Mouse (Mus musculus) CD4-positive, CD25-positive, alpha-beta regulatory T cell, adult 2 months (primary cell): ENCODE data around the gene Fam110a.
"Not testable (repeated sequence)": the region's sequence is repeated elsewhere in the genome, so short reads cannot be mapped to it uniquely, and the experiment has no call there.

Experiments used
- DNase-seq: peaks from one replicate; pipeline ENCODE4 v3.0.0-alpha.2; 2012; ENCODE audit warnings: low read depth, low spot score

Fam110a gene

GRCm38 (mm10) chr2:151997776-151998504 is 17.9 kb upstream of the Fam110a start:
- DNase-seq, result no peak

- not testable (repeated sequence) for DNase-seq
Observed at GRCm38 (mm10) chr2:151997190-151997575, 17.2 kb upstream of the Fam110a start.

GRCm38 (mm10) chr2:151996229-151997189 is 16.5 kb upstream of the Fam110a start, which contains the start of gene Slc52a3:
Gene Slc52a3, plus strand, starts transcription at chr2:151996511.
- peak; percentile 93 for DNase-seq

GRCm38 (mm10) chr2:151994350-151995122 is 14.5 kb upstream of the Fam110a start:
- DNase-seq, result peak; percentile 89

- no peak for DNase-seq
Observed at GRCm38 (mm10) chr2:151991446-151991845, 11.4 kb upstream of the Fam110a start.

GRCm38 (mm10) chr2:151990985-151991394 is 11.0 kb upstream of the Fam110a start:
- no peak for DNase-seq

GRCm38 (mm10) chr2:151988978-151989377 is 9.0 kb upstream of the Fam110a start:
- no peak for DNase-seq

- no peak for DNase-seq
Observed at GRCm38 (mm10) chr2:151986958-151987357, 6.9 kb upstream of the Fam110a start.

- no peak for DNase-seq
Observed at GRCm38 (mm10) chr2:151985426-151986172, 5.6 kb upstream of the Fam110a start.

- DNase-seq, result no peak
Observed at GRCm38 (mm10) chr2:151984019-151984418, 4.0 kb upstream of the Fam110a start.

- no peak for DNase-seq
Observed at GRCm38 (mm10) chr2:151982476-151982875, 2.5 kb upstream of the Fam110a start.

GRCm38 (mm10) chr2:151981268-151981667 is 1.2 kb upstream of the Fam110a start:
- no peak for DNase-seq

GRCm38 (mm10) chr2:151980355-151980693 is 305 bp upstream of the Fam110a start:
- DNase-seq, result no peak

GRCm38 (mm10) chr2:151978494-151978893 is 1.5 kb downstream of the Fam110a start:
- no peak for DNase-seq

GRCm38 (mm10) chr2:151977689-151978440 is 2.2 kb downstream of the Fam110a start:
- peak; percentile 50 for DNase-seq

GRCm38 (mm10) chr2:151976067-151976466 is 4.0 kb downstream of the Fam110a start:
- no peak for DNase-seq

- no peak for DNase-seq
Observed at GRCm38 (mm10) chr2:151975295-151975694, 4.7 kb downstream of the Fam110a start.

GRCm38 (mm10) chr2:151973595-151974562 is 6.1 kb downstream of the Fam110a start:
- DNase-seq, result peak; percentile 86
